Mouse (Mus musculus) adrenal gland, adult 18-20 months (tissue): Measurements from ENCODE around the gene Tnfrsf23. TPM values are rescaled to one million over a fixed set of nuclear protein-coding genes. Genes with fewer than 3 reads are reported as not detected.

ENCODE experiments used
- total RNA-seq, 2 experiments: library from RNA; stranded (reverse); gene quantifications; 1 replicate in 1 of 2; 2 replicates in 1 of 2; pipeline ENCODE4 v1.2.3; 2021

Gene Tnfrsf23
- total RNA-seq, 2 experiments from 2014 or later, result 2.8 to 3.7 TPM

Other genes with a start within 250 kb of the Tnfrsf23 start
- gene Cdkn1c, start 224.8 kb downstream of the Tnfrsf23 start, total RNA-seq, result 100 to 1,000 TPM; 153 to 767 TPM
- gene Slc22a18, start 212.1 kb downstream of the Tnfrsf23 start, total RNA-seq, result 1 to 10 TPM; 1.9 to 6.7 TPM
- gene Phlda2, start 182.7 kb downstream of the Tnfrsf23 start, total RNA-seq, result 1 to 10 TPM in 1 of 2 experiments, under 1 TPM in 1; 0.45 to 2.8 TPM
- 100 to 1,000 TPM; 144 to 155 TPM for gene Nap1l4, start 136.8 kb downstream of the Tnfrsf23 start, total RNA-seq
- 10 to 100 TPM; 54.1 to 61.1 TPM for gene Cars, start 85.8 kb downstream of the Tnfrsf23 start, total RNA-seq
- 1 to 10 TPM in 1 of 2 experiments, under 1 TPM in 1; 0.86 to 1.1 TPM for gene Tnfrsf26, start 57.1 kb downstream of the Tnfrsf23 start, total RNA-seq
- 1 to 10 TPM; 5.7 to 7.7 TPM for gene Tnfrsf22, start 36.2 kb downstream of the Tnfrsf23 start, total RNA-seq
- gene Osbpl5, start 71.1 kb upstream of the Tnfrsf23 start, total RNA-seq, result 10 to 100 TPM; 24.5 to 29.1 TPM
- gene Mrgprg, start 81.1 kb upstream of the Tnfrsf23 start, total RNA-seq, result 1 to 10 TPM; 1.7 to 2.2 TPM
- gene Mrgpre, start 98.6 kb upstream of the Tnfrsf23 start, total RNA-seq, result 1 to 10 TPM; 2.3 to 2.9 TPM
- gene Nadsyn1, start 137.0 kb upstream of the Tnfrsf23 start, total RNA-seq, result 10 to 100 TPM; 10.4 to 14.4 TPM
- gene Dhcr7, start 137.3 kb upstream of the Tnfrsf23 start, total RNA-seq, result 1,000 to 10,000 TPM in 1 of 2 experiments, 100 to 1,000 TPM in 1; 730 to 1,067 TPM
- not detected for gene Gm498, start 181.0 kb upstream of the Tnfrsf23 start, total RNA-seq